Mouse (Mus musculus): ENCODE measurements around the gene Fgl2.

Gene Fgl2

DNA sequence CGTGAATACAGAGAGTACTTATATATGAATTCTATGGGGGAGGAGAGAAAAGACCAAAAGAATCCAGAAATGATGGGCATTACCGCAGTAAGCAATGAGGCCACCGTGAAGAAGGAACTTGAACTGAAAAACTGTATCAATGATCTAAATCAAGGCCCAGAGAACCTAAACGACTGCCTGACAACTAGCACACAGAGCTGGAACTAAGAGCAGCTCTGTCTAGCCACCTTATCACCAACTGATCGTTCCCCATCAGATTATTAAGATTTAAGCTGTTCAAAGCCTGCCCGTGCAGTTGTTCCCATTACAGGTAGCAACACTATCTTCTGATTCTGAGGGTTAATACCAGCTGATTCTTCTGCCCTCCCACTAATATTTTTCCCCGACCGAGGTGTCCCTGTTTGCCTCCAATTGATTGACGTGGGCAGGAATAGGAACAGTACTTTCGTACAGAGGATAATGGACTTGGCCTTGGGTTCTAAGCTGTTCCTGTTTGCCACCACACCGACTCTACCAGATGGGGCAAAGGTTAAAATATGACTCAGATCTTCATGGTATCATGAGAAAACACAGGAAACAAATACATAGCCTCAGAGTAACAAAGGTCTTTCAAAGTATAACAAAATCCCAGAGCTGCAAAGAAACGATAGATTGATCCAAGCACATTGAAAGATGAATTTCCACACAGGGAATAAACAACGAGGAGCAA, 12.0 kb downstream of the Fgl2 start:
- no peak for DNase-seq (ENCODE audit: low read depth, low spot score)

DNA sequence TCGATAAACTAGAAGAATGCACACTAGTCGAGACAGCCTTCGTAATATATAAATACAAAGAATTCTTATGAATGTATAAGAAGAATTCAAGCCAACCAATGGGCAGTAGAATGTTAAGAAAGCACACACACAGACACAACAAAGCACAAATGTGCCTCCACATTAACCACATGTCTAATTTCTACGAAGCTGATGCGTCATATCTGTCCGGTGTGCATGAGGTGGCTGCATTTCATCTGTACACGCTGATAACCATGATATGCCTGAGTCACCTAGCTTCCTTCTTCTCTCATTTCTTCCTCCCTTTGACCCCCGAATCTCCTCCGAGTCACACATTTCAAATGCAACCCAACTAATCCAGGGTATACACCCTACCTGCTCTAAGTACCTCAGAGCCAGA, 12.5 kb downstream of the Fgl2 start:
- DNase-seq (ENCODE audit: low read depth, low spot score), result no peak

DNA sequence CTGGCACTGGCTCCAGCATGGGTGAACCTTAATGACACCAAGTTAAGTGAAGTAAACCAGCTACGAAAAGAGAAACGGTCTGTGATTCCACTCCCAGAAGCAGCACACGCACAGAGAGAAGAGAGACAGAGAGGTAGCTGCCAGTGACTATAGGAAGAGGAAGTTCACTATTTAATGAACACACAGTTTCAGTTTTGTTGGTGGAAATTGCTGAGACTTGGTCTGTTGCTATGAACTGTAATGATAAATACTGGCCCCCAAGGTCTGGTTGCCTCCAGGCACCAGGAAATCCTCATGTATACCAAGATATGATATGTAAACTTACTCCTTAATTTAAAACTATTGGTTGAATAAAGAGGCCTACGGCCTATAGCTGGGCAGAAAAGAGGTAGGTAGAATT, 14.0 kb downstream of the Fgl2 start:
- DNase-seq (ENCODE audit: low read depth, low spot score), result no peak

DNA sequence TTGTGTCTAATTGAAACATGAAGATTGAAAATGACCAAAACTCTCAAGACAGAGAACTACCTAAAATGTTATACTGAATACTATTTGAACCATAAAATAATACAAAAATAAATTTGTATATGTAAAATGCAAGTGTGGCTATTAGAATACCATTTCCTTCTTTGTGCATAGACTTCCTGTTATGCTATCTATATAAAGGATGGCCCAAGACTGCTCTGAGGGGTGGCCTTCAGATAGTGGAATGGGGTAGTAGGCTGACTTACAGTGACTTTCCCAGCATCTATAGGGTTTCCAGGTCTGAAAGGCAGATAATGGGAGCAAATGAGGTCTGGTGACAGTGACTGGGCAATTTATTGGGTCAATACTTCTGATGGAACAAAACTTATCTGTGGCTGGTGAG, 14.9 kb downstream of the Fgl2 start:
- DNase-seq (ENCODE audit: low read depth, low spot score), result no peak

DNA sequence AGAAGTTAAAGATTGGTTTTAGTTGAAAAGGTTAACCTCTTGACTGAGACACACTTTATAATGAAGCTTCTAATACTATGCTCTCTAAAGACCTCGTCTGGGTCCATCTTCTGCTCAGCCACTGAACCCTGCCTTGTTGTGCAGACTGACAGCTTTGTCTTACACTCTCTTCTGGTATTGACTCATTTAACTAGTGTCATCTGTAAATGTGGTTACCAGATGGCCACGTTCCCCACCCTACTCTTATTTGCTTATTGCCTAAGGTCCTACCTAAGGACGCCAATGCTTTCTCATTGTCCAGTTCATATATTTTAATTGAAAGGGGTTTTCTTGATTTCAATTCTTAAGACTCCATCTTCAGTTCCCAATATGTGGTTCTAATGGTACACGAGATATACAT, 16.4 kb downstream of the Fgl2 start:
- DNase-seq (ENCODE audit: low read depth, low spot score), result no peak

DNA sequence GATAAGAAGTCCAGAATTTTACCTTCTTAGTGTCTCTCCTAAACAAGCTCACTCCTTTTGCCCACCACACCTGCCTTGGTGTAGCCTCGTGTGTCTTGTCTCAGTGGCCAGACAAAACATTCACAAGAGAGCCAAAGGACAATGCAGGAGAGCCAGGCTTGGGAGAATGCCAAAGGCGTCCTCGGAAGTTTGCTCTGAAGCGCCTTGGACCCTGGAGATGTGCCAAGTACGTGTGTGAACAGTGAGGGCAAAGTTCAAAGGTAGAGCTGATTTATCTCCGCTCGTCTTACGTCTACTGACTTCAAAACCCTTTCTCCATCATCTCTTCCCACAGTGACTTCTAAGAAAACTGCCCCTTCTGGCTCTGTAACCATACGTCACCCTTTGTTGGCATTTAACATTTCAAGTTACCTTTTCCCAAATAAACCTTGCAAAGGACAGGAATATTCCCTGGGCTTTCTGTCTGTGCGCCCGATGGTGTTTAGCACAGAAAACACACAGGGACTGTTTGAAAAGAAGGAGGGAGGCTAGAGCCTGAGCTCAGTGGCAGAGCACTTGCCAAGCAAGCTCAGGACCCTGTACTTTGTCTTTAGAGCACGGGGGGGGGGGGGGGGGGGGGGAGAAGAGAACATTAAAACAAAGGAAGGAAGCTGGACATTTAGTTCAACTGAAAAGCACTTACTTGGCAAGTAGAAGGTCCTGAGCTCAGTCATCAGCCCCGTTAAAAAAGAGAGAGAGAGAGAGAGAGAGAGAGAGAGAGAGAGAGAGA, 19.4 kb downstream of the Fgl2 start:
- DNase-seq (ENCODE audit: low read depth, low spot score), result no peak

DNA sequence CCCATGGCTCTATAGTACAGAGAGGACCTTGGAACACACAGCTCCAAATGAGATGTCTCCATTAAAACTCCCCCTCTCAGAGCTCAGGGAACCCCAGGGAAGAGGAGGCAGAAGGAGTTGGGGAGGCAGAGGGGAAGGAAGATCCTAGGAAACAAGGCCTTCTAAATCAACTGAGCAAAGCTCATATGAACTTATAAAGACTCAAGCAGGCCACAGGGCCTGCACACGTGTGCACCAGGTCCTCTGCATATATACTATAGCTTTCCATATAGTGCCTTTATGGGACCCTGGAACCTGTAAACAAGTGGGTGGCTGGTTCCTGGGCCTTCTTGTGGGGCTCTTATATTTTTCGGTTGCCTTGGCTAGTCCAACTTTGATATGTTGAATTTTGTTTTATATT, 22.1 kb downstream of the Fgl2 start:
- no peak for DNase-seq (ENCODE audit: low read depth, low spot score)

DNA sequence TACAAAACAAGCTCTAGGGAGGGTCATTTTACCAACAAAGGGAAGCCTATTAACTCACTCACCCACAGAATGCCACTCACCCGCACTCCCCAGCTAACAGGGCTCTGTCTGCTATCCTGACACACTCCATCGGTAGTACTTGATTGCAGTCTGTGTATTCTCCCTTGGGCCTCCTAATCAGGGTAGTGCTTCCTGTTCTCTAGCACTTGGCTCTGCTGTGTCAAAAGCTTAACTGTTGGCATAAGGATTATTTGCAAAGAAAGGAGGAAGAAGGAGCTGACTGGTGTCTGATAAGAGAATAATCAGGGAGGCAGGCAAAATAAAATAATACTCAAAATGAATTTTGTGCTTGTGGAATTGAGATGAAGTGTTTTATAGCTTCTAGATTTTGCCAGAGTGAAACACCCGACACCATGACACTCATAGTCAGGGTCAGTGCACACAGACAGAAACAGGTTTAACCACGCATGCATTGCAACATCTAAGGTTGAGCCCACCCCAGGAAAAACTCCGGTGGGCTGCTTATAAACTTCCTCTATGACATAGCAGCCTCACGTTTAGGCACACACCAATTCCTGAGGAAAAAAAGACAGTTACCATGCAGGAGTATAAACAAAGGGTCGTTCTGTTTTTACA, 22.9 kb downstream of the Fgl2 start:
- no peak for DNase-seq (ENCODE audit: low read depth, low spot score)

DNA sequence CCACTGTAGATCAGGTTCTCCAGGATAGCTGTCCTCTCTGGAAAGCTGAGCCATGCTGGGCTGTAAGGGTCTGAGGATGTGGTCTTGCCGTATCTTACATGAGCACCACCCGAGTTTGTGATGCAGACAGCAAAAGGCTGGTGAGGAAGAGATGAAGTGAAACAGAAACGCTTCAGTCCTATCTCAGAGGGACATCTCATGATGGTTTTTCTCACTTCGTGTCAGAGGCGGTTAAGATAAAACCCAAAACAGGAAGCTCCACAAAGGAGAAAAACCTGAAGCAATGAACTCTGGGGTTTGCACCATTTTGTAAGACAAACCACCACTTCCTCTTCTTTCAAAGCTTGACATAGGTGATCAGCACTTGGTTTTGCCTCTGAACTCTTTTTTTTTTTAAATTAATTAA, 38.8 kb downstream of the Fgl2 start:
- no peak for DNase-seq (ENCODE audit: low read depth, low spot score)

DNA sequence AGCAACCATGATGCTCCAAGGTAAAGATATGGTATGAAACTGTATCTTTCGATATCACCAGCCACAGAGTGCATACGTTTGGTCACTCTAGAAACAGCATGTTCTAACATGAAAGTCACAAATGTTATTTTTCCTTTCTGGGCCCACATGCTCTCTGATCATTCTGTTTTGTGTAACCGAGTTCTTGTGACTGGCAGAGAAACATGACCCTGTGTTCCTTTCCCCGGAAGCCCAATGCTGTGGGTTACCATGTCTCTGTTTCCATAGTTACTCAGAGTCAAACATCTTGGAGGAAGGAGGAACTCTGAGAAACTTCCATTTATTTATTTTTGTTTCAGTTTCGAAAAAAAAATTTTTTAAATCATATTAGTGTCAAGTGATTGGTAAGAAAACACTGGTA, 39.6 kb downstream of the Fgl2 start:
- DNase-seq (ENCODE audit: low read depth, low spot score), result no peak

DNA sequence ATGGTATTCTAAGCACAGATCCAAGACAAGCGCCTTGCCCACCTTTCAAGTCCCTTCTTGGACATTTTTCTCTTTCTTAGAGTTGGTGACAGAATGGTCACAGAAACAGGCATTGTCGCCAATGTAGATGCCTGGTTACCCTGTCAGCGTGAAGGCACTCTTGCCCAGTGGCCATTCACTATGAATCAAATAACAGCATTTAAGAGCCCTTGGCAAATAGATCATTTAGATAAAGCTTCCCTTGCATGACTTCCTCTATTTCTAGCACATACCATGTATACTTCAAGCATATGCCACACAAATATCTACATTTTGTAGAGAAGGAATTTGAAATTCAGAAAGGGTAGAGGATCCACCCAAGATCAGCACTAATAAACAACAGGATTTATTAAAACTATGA, 40.9 kb downstream of the Fgl2 start:
- DNase-seq (ENCODE audit: low read depth, low spot score), result no peak

DNA sequence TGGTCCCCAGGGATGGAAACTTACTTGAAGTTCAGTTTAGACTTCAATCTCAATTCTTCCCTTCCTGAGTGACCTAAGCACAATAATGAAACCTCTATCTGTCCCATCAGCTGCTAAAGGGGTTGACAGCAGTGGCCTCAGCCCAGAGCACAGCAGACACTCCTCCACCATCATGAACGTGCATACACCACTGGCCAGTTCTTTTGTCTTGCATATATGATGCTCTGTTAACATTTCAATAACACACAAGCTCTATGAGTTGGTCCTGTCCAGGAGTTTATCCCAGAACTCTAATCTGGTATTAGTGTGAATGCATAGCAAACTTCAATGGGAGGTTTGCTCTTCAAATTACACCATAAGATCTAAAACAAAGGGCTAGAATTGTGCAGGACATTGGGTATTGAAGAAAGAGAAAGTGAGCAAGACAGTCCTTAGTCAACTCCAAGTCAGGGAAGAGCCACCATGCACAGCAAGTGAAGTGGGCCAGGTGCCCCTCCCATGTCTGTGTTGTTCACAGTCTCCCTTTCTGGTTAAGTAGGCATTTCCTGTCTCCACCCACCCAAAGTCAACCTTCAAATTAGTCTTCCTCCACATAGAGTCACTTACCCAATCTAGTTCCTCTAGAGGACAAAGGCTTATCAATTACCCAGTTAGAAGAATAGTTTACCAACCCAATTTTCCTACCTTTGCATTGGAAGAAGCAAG, 41.8 kb downstream of the Fgl2 start:
- DNase-seq (ENCODE audit: low read depth, low spot score), result no peak

DNA sequence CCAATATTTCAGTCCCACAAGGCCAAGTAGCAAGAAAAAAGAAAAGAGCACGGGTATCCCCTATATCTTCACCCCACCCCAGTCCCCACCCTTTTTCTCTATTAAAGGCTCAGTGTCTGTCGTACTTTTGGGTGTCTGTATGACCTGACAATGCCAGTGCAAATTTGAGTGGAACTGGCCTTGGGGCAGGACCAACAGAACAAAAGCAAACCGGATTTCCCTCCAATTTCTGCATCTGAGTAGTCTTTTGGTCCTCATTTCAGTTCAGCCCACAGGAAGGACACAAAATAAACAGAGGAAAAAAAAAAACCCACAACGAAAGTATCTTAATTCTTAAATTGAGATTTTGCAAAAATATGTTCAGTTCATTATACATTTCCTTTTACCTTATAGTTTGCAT, 46.2 kb downstream of the Fgl2 start:
- no peak for DNase-seq (ENCODE audit: low read depth, low spot score)

DNA sequence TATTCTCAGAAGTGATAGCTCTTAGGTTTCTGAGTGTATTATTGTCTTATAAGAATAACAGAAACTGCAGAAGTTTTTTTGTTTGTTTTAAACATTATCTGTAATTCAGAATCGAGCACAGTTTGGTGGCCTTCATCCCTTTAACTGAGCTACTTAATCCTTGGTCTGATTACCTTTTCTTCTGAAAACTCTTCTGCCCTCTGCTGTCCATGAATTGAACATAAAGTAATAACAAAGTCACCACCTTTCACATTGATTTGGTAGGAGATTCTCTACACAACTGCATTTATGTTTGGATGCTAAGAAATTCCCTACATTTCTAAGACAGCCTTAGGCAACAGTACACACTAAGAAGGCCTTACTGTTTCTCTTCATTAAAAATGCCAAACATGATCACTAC, 48.2 kb downstream of the Fgl2 start:
- no peak for DNase-seq (ENCODE audit: low read depth, low spot score)

DNA sequence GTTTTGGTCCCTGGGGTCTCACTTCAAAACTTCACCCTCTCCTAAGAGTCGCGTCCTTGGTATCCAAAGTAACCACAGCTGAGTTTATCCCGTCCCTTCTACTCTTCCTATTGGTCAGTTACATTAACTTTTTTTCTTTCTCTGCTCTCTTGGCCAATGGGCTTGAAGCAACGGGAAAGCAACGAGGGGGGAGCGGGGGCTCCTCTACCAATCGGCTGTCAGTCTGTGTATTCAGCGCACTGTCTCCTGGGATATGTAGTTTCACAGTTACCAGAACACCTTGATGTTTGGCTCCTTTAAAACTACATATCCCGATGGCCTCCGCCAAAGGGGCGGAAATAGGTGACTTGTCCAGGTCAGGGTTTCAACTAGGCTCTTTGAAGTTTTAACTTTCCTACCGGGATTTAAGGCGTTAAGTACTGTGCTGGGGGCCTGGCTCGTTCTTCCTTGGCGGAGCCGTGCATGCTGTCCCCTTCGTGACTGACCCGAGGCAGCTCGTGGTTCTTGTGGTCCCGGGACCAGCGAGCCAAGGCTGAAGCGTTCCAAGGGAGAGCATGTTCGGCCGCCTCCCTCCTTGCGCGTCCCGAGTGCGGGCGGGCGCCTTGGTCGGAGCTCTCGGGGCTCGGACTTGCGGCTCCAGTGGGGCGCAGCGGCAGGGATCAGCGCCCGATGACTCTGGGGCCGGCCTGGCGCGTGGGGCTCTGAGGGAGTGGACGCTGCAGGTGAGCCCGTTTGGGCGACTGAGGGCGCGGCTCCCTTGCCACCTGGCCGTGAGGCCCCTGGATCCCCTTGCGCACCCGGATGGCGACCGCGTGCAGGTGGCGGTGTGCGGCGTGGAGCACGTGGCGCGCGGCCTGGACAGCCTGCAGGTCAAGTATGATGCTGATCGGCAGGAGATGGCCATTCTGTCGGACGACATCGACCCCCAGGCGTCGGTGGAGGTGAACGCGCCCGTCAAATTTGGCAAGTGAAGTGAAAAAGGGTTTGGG, 52.5 kb downstream of the Fgl2 start, which contains the start of the genes Ccdc146 and Fam185a:
TSS of gene Ccdc146 (minus strand) at position 64 of the 989 bp plus-strand sequence.
TSS of gene Fam185a (plus strand) at position 345 of the 989 bp plus-strand sequence.
- peak; percentile 94 for DNase-seq (ENCODE audit: low read depth, low spot score)

DNA sequence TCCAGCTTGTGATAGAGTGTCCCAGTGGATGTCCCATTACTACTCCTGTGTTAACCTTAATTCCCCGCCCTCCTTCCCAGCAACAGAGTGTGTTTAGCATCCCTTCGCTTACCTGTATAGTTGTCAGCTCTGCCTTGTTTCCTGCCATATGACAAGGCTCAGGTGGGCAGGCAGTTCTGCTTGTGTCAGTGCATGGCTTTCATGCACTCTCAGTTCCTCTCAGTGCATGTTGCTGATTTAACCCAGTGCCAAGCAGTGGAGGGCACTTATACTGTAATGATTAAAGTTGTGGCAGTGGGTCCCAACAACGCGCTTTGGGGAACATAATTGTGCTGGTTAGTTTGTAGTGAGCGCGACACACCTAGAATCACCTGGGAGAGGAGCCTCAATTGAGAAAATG, 54.2 kb downstream of the Fgl2 start:
- no peak for DNase-seq (ENCODE audit: low read depth, low spot score)

Data from embryo, embryonic 11.5 days (tissue).